Mouse (Mus musculus) adrenal gland, postnatal 10 days (tissue): ENCODE measurements around the gene Rac3. TPM values are rescaled to one million over a fixed set of nuclear protein-coding genes. Genes with fewer than 3 reads are reported as not detected.

Source experiments
- total RNA-seq, 2 experiments: library from RNA; stranded (reverse); gene quantifications; 2 replicates each; pipeline ENCODE4 v1.2.3; 2021

The Rac3 gene
- total RNA-seq, 2 experiments from 2014 or later = 3.8 to 9.5 TPM

Other genes with a start within 250 kb of the Rac3 start
- 100 to 1,000 TPM; 179 to 189 TPM for gene Mrpl12, start 236.9 kb upstream of the Rac3 start, total RNA-seq
- 10 to 100 TPM; 58.5 to 60.9 TPM for gene Slc25a10, start 229.6 kb upstream of the Rac3 start, total RNA-seq
- gene Gcgr, start 190.8 kb upstream of the Rac3 start, total RNA-seq = 10 to 100 TPM in 1 of 2 experiments, 1 to 10 TPM in 1; 9.6 to 15.7 TPM
- gene Mcrip1, start 171.7 kb upstream of the Rac3 start, total RNA-seq = 10 to 100 TPM; 60.0 to 62.2 TPM
- gene Ppp1r27, start 170.3 kb upstream of the Rac3 start, total RNA-seq = 10 to 100 TPM in 1 of 2 experiments, 1 to 10 TPM in 1; 7.1 to 21.8 TPM
- gene P4hb, start 148.2 kb upstream of the Rac3 start, total RNA-seq = 100 to 1,000 TPM; 424 to 571 TPM
- gene Arhgdia, start 139.8 kb upstream of the Rac3 start, total RNA-seq = 100 to 1,000 TPM; 281 to 286 TPM
- gene Alyref, start 123.1 kb upstream of the Rac3 start, total RNA-seq = 100 to 1,000 TPM; 112 to 114 TPM
- gene Anapc11, start 123.0 kb upstream of the Rac3 start, total RNA-seq = 10 to 100 TPM; 73.1 to 86.4 TPM
- gene Npb, start 113.0 kb upstream of the Rac3 start, total RNA-seq = 1 to 10 TPM; 1.0 to 1.3 TPM
- 100 to 1,000 TPM; 144 to 150 TPM for gene Pcyt2, start 103.5 kb upstream of the Rac3 start, total RNA-seq
- 10 to 100 TPM; 33.2 to 40.3 TPM for gene Sirt7, start 96.2 kb upstream of the Rac3 start, total RNA-seq
- gene Mafg, start 87.9 kb upstream of the Rac3 start, total RNA-seq = 10 to 100 TPM; 41.1 to 46.5 TPM
- 1 to 10 TPM; 5.1 to 5.2 TPM for gene Pycr1, start 77.7 kb upstream of the Rac3 start, total RNA-seq
- 1 to 10 TPM; 3.2 to 7.6 TPM for gene Myadml2, start 73.3 kb upstream of the Rac3 start, total RNA-seq
- gene Notum, start 60.3 kb upstream of the Rac3 start, total RNA-seq = 10 to 100 TPM; 12.4 to 13.3 TPM
- 10 to 100 TPM; 67.9 to 81.5 TPM for gene Aspscr1, start 48.5 kb upstream of the Rac3 start, total RNA-seq
- gene Cenpx, start 7.7 kb upstream of the Rac3 start, total RNA-seq = 10 to 100 TPM; 47.6 to 51.3 TPM
- gene Lrrc45, start 7.5 kb upstream of the Rac3 start, total RNA-seq = 10 to 100 TPM; 20.0 to 27.4 TPM
- 10 to 100 TPM; 33.0 to 37.3 TPM for gene Dcxr, start 5.8 kb downstream of the Rac3 start, total RNA-seq
- gene Cbr2, start 10.6 kb downstream of the Rac3 start, total RNA-seq = 10 to 100 TPM in 1 of 2 experiments, 1 to 10 TPM in 1; 9.2 to 17.6 TPM
- gene Hmga1b, start 41.3 kb downstream of the Rac3 start, total RNA-seq = 10 to 100 TPM; 23.9 to 46.6 TPM
- 10 to 100 TPM; 15.9 to 20.6 TPM for gene Rfng, start 62.7 kb downstream of the Rac3 start, total RNA-seq
- 10 to 100 TPM; 84.2 to 89.3 TPM for gene Gps1, start 62.8 kb downstream of the Rac3 start, total RNA-seq
- gene Dus1l, start 74.9 kb downstream of the Rac3 start, total RNA-seq = 10 to 100 TPM; 61.2 to 64.3 TPM
- 100 to 1,000 TPM in 1 of 2 experiments, 10 to 100 TPM in 1; 93.1 to 104 TPM for gene Fasn, start 103.1 kb downstream of the Rac3 start, total RNA-seq
- gene Ccdc57, start 211.4 kb downstream of the Rac3 start, total RNA-seq = 10 to 100 TPM in 1 of 2 experiments, 1 to 10 TPM in 1; 8.4 to 10.8 TPM
- 10 to 100 TPM; 10.4 to 11.6 TPM for gene Slc16a3, start 227.0 kb downstream of the Rac3 start, total RNA-seq